Mouse (Mus musculus) thymus, postnatal 14 days (tissue): ENCODE results near the gene Gm20517.

ENCODE experiments used
- DNase-seq: peaks from one replicate; pipeline ENCODE4 v3.0.0; 2021

The Gm20517 gene

GRCm38 (mm10) chr17:47712889-47713571, 101.6 kb downstream of the Gm20517 start:
- no peak for DNase-seq

- no peak for DNase-seq
Observed at GRCm38 (mm10) chr17:47715037-47715436, 103.6 kb downstream of the Gm20517 start.

- DNase-seq, result no peak
Observed at GRCm38 (mm10) chr17:47721183-47721582, 109.8 kb downstream of the Gm20517 start.

GRCm38 (mm10) chr17:47726566-47726965, 115.2 kb downstream of the Gm20517 start, which contains the start of gene Pgc:
Pgc (plus strand) TSS chr17:47726842.
- DNase-seq, result no peak

GRCm38 (mm10) chr17:47730633-47731575, 119.5 kb downstream of the Gm20517 start:
- no peak for DNase-seq
